Mouse (Mus musculus) kidney, adult 2 months (tissue): Measurements from ENCODE around the gene Derl3.

Experiments used
- CTCF ChIP-seq: fragments of 200-500 bp; conservative IDR thresholded peaks from 2 replicates; pipeline ENCODE4 v1.5.1; 2011; ENCODE audit warnings: low read depth, mild to moderate bottlenecking, control low read depth, low read length, moderate library complexity, mixed read lengths; ENCODE audit not compliant: insufficient read depth, insufficient read length
- POLR2A ChIP-seq: fragments of 200-500 bp; IDR thresholded peaks from one replicate; pipeline ENCODE4 v1.6.1; 2011; ENCODE audit warnings: low read depth, low read length, control low read depth

- no peak for TF ChIP-seq POLR2A
- no peak for TF ChIP-seq CTCF
Observed at GRCm38 (mm10) chr10:75906882-75907281, 13.7 kb downstream of the Derl3 start.
